In the genomic region with DNA sequence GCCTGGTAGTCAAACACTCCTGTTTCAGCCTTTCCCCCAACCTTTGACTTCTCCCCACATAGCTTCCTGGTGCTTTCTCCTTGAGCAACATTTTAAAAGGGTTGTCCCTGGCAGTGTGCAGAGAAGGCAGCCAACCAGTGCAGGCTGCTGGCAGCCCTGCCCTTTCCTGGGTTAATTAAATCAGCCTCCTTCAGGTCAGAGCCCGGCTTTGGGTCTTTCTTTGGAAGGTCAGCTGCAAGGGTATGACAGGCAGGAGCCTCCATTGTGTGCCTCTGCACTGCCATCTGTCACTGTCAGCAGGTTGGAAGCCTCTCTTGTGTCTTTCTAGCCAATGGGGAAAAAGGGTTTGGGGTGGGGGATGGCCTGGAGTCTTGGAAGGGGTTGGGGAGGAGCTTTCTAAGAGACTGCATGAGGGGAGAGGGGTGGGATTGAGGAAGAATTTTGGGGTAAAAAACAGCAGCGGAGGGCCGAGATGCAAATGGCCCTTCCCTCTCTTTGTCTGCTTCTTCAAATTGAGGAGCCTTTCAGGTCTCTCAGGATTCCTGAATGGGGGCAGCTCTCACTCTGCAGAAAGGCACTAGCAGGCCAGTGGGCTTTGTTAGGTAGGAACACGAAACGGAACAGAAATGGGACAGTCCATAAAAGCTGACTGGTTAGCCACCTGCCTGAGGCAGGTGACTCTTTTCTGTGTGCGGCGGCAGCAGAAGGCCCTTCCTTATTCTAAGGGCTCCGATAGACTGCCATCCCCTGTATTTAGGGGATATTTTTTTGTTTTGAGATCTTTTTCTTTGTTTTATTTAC, we compare ENCODE assay signal across 9 mouse cellular contexts. TPM values are rescaled to one million over a fixed set of nuclear protein-coding genes. Genes with fewer than 3 reads are reported as not detected.
DNase-seq lines count a peak whose midpoint lies in the region; ATAC-seq lines count a peak whose summit lies in the region.
"Had no signal": no experiment of that assay in that cellular context is flagged by ENCODE, and none has a peak within 500 bp of the region (broad histone marks: within the 10 kb centered on the region; RNA-seq: fewer than 3 reads in every experiment).

No protein-coding gene starts in this region.

- H3K9me3 ChIP-seq in heart, embryonic 16.5 days (replicated peaks; ENCODE audit: control insufficient read depth, low read length): no peaks in the 10 kb centered on the region
- no peaks in the 10 kb centered on the region for H3K9me3 ChIP-seq in embryonic facial prominence, embryonic 13.5 days

- peaks cover 52% of the 10 kb centered on the region for H3K4me1 ChIP-seq in heart, embryonic 16.5 days (ENCODE audit: control insufficient read depth, insufficient read depth, low read length)
- peaks cover 68% of the 10 kb centered on the region for H3K4me1 ChIP-seq in embryonic facial prominence, embryonic 13.5 days

- 0 out of 2 replicates have a peak, but pooled peaks have one; percentile 28 for ATAC-seq in heart, embryonic 16.5 days (replicated peaks; ENCODE audit: extremely low read depth, insufficient read depth, low FRiP score)
- no peak for ATAC-seq in embryonic facial prominence, embryonic 13.5 days (ENCODE audit: insufficient number of reproducible peaks, insufficient read depth, low FRiP score, low TSS enrichment, low read depth)

- H3K27me3 ChIP-seq in heart, embryonic 16.5 days (ENCODE audit: control insufficient read depth, insufficient read depth, low read length): no peaks in the 10 kb centered on the region
- no peaks in the 10 kb centered on the region for H3K27me3 ChIP-seq in embryonic facial prominence, embryonic 13.5 days

- peak overlapping the region; percentile 47 for H3K9ac ChIP-seq in heart, embryonic 16.5 days (ENCODE audit: low read length)
- no peak overlapping the region for H3K9ac ChIP-seq in embryonic facial prominence, embryonic 13.5 days

- WGBS in heart, embryonic 16.5 days: 46% methylated on average over 8 of the region's 8 CpGs
- 25% methylated on average over 8 of the region's 8 CpGs for WGBS in embryonic facial prominence, embryonic 13.5 days

- no peaks in the 10 kb centered on the region; the same call in 1 of the 2 replicates for H3K36me3 ChIP-seq in heart, embryonic 16.5 days (ENCODE audit: control insufficient read depth, insufficient read depth)
- H3K36me3 ChIP-seq in embryonic facial prominence, embryonic 13.5 days: no peaks in the 10 kb centered on the region

- intact Hi-C loops in gastrocnemius, postnatal 14 days (cut with DNase I; ENCODE audit: low total_unique reads): no loop called here

- peak overlapping the region; percentile 37; the same call in 1 of the 2 replicates for H3K4me2 ChIP-seq in heart, embryonic 16.5 days (ENCODE audit: low read depth, low read length)
- peak overlapping the region; percentile 30 for H3K4me2 ChIP-seq in embryonic facial prominence, embryonic 13.5 days

- H3K27ac ChIP-seq in heart, embryonic 16.5 days (ENCODE audit: low read length): peak overlapping the region; percentile 76
- no peak overlapping the region for H3K27ac ChIP-seq in embryonic facial prominence, embryonic 13.5 days
- H3K27ac ChIP-seq: macrophage had no signal

- peak overlapping the region; percentile 12; the same call in 1 of the 2 replicates for H3K4me3 ChIP-seq in heart, embryonic 16.5 days (ENCODE audit: low read length)
- no peak overlapping the region for H3K4me3 ChIP-seq in embryonic facial prominence, embryonic 13.5 days

- DNase-seq in heart, postnatal 4 days: no peak
- peak; percentile 86 to 91 for DNase-seq in kidney, adult 8-10 months
- DNase-seq in lung, postnatal 25 days (ENCODE audit: low spot score): peak; percentile 61
- DNase-seq in gastrocnemius, postnatal 25 days: no peak
- DNase-seq in gastrocnemius, postnatal 14 days: no peak
- no peak for DNase-seq in right cerebral cortex, postnatal 4 days

RNA-seq across cellular contexts. Expression of a gene that starts 6.4 kb away (rescaled TPM):
- polyA plus RNA-seq in heart, embryonic 16.5 days (2015; fragmentation: Nextera tagmentation; extraction: Ambion mirVana): 36.4 and 40.1 TPM in 2 replicates
- total RNA-seq in heart, postnatal 4 days (2021): 10 to 100 TPM; 47.6 to 53.6 TPM
- 33.4 and 34.4 TPM in 2 replicates for polyA plus RNA-seq in embryonic facial prominence, embryonic 13.5 days (2015; fragmentation: Nextera tagmentation; extraction: Ambion mirVana)
- 1 to 10 TPM; 5.8 to 7.4 TPM for total RNA-seq in gastrocnemius, postnatal 25 days (2021)
- 1 to 10 TPM; 6.4 to 7.7 TPM for total RNA-seq in gastrocnemius, postnatal 14 days (2021)

Comparison
In these comparisons a context has a peak if more than half of its experiments do, and no peak if none do; other contexts are left out.
1. DNase-seq: peak in kidney, adult 8-10 months (2 of 2) and lung, postnatal 25 days (single experiment); none in heart, postnatal 4 days (single experiment), gastrocnemius, postnatal 25 days (single experiment), gastrocnemius, postnatal 14 days (single experiment) and right cerebral cortex, postnatal 4 days (single experiment).
2. RNA of a gene that starts 6.4 kb away (total RNA-seq): 47.6 to 53.6 TPM in heart, postnatal 4 days; 6.4 to 7.7 TPM in gastrocnemius, postnatal 14 days and 5.8 to 7.4 TPM in gastrocnemius, postnatal 25 days; every median in the first group is over 4 times any median in the second.